Mouse (Mus musculus): Measurements from ENCODE around the gene Trmt10c.
A peak's percentile ranks its signal among the peaks of the same experiment; 100 is the strongest.

Gene Trmt10c

GRCm38 (mm10) chr16:56038090-56038489 lies 471 bp upstream of the Trmt10c start:
- no peak for DNase-seq

GRCm38 (mm10) chr16:56036501-56036900 lies 1.1 kb downstream of the Trmt10c start:
- DNase-seq, result no peak

DNA sequence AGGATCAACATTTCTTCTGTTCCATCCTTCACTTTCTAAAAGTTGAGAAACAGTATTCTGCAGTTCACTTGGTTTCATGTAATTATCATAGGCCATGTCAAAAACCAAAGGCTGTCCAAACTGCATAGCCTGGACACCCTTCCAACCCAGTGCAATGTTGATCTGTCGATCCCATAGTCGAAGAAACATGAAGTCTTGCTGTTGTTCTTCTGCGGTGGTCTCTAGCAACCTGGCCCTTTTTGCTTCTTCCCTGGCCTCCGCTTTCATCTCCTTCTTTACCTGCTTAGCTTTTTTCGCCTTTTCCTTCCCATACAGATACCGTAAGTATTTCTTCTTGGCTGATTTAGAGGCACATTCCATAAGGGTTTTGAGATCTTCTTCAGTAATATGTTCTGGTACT lies 3.1 kb downstream of the Trmt10c start:
- DNase-seq, result no peak

DNA sequence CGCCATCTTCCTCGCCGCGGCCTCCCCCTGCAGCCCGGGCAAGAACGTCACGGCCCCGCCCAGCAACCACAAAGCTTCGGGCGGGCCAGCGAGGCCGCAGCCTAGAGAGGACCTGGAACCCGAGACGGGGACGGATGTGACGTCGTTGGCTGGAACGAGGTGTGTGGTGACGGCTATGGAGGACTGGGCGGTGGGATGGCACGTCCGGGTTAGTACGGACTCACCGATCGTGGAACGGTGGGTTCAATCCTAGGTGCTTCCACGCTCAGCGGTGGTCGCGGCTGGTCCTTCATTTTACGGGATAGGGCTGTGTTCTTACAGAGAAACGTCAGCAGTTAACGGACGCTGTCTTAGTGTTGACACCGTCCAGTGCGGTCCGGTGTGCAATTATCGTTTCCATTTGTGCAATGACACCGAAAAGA lies 7.9 kb downstream of the Trmt10c start, which contains the start of gene Pcnp:
Gene Pcnp, minus strand, starts transcription at position 79 of the 422 bp plus-strand sequence.
- DNase-seq, result peak; percentile 99

- peak; percentile 57 for DNase-seq
Measured at GRCm38 (mm10) chr16:56028722-56029551, 8.7 kb downstream of the Trmt10c start.

GRCm38 (mm10) chr16:56027854-56028629 lies 9.6 kb downstream of the Trmt10c start:
- DNase-seq, result no peak

- no peak for DNase-seq
Measured at GRCm38 (mm10) chr16:56019660-56020059, 18.0 kb downstream of the Trmt10c start.

DNA sequence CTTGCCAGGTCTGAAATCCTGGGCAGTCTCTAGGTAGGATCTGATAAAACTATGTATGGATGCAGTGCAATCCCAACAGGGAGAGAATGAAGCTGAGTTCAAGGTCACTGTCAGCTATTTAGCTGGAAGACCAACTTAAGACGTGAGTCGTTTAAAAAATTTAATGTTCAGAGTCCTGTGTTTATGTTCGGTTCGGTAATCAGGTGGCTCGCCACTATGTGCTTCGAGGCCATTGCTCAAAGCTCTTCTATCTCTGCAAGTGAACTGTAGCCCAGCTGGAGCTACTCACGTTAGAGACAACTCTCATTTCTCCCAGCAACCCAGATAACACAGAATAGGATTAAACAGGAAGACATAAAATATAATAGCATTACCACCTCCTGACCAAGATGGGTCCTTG lies 23.5 kb downstream of the Trmt10c start:
- no peak for DNase-seq

GRCm38 (mm10) chr16:56012789-56013743 lies 24.6 kb downstream of the Trmt10c start:
- no peak for DNase-seq

DNA sequence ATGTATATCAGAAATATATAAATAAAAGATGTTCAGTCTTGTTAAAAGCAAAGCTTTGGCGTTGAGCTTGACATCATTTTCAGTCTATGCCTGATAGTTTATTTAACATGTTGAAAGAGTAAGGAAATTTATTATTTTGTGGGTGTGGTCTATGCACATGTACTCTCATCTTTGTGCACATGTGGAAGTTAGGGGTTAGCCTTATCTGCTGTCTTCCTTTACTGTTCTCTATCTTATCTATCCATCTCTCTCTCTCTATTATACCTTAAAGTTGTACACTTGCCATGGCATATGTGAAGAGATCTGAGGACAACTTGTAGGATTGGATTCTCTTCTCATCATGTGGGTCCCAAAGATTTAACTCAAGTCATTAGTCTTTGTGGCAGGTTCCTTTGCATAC lies 28.8 kb downstream of the Trmt10c start:
- no peak for DNase-seq

DNA sequence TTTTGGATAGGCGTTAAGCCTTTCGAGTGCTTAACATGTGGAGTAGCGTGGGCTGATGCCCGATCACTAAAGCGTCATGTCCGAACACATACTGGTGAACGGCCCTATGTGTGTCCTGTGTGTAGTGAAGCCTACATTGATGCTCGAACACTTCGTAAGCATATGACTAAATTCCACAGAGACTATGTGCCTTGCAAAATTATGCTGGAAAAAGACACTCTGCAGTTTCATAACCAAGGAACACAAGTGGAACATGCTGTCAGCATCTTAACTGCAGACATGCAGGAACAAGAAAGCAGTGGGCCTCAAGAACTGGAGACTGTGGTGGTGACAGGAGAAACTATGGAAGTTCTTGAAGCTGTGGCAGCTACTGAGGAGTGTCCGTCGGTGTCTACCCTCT lies 30.8 kb downstream of the Trmt10c start:
- no peak for DNase-seq

DNA sequence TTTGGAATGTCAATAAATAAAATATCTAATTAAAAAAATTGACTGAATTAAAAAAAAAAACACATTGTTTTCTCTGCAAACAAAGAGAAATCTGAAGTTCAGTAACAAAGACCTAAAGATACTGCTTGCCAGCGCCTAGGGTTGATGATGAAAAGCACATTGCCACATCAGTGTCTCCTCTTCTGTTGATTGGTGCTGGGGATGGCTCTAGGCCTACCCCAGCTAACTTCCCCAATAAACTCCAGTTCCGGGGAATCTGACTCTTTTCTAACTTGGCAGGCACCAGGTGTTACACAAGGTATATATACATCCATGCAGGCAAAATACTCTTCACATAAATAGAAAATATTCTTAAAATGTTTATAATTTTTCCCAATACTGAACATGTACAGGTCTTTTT lies 43.4 kb downstream of the Trmt10c start:
- DNase-seq, result no peak

- DNase-seq, result peak; percentile 18
Measured at GRCm38 (mm10) chr16:55990311-55990710, 47.3 kb downstream of the Trmt10c start.

DNA sequence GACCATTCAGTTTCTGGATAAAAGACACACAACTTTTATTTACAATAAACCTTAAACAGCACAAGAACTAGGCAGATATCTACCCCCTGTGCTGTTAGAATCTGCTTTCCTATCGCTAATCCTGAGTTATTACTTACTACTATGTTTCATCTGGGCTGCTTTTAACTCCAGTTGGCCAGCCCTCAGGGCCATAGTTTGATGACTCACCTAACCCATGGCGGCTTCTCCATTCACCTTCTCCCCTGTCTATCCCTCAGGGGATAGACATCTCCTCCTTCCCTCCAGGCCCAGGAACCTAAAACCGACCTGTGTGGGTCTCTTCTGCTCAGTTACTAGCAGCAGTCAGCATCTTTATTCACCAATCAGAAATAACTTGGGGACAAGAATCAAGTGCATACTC lies 51.6 kb downstream of the Trmt10c start:
- no peak for DNase-seq

All from lung, postnatal 36 days (tissue).